Mouse (Mus musculus): ENCODE data around the gene Slc25a25.

GRCm38 (mm10) chr2:32451870-32452372 is 676 bp upstream of the Slc25a25 start:
- TF ChIP-seq GATA1 (IDR thresholded peaks at IDR 0.05; ENCODE audit: borderline replicate concordance, low read length) (no peak), FLI1 (IDR thresholded peaks at IDR 0.05; ENCODE audit: low read length) (no peak)

Data from megakaryocyte, embryonic 14.5 days (primary cell).